Mouse (Mus musculus) CH12.LX (cell line): ENCODE data around the gene Hmgn3. TPM values are rescaled to one million over a fixed set of nuclear protein-coding genes. Genes with fewer than 3 reads are reported as not detected.

Experiments used
- DNase-seq: peaks from one replicate; pipeline ENCODE4 v3.0.0-alpha.2; 2013; ENCODE audit errors: extremely low read depth
- H3K27ac ChIP-seq: 2 replicates; pipeline ENCODE4 v1.5.1; 2012; ENCODE audit warnings: low read depth, mild to moderate bottlenecking, control low read depth, moderate library complexity; ENCODE audit not compliant: insufficient read depth
- H3K27me3 ChIP-seq: replicated peaks from 2 replicates; pipeline ENCODE3; 2012; ENCODE audit warnings: inconsistent platforms
- H3K36me3 ChIP-seq, 2 experiments: replicated peaks in 1 of 2; 2 replicates each; pipeline versions ENCODE3 to v1.6.1; 2012; ENCODE audit warnings: inconsistent platforms in 1 of 2, low read length in 1 of 2, mild to moderate bottlenecking in 1 of 2, mixed read lengths in 1 of 2, moderate library complexity in 1 of 2; ENCODE audit not compliant: control insufficient read depth in 1 of 2, insufficient read depth in 1 of 2
- H3K4me1 ChIP-seq, 2 experiments: 2 replicates each; pipeline ENCODE4 v1.6.1; 2012; ENCODE audit warnings: inconsistent platforms in 1 of 2, moderate library complexity in 1 of 2; ENCODE audit not compliant: insufficient read depth in 2 of 2, control insufficient read depth in 1 of 2
- H3K4me2 ChIP-seq: 2 replicates; pipeline ENCODE4 v1.6.1; 2012; ENCODE audit warnings: low read depth, mild to moderate bottlenecking, control low read depth; ENCODE audit not compliant: poor library complexity, insufficient read depth, severe bottlenecking
- H3K4me3 ChIP-seq, 3 experiments: fragments of 150-350 bp in 1 of 3; sonication (generic) in 1 of 3; replicated peaks in 1 of 3; 2 replicates each; pipeline versions ENCODE3 to v1.5.1; 2011 to 2012; ENCODE audit warnings: low read depth in 2 of 3, low read length in 2 of 3, mild to moderate bottlenecking in 2 of 3, moderate library complexity in 2 of 3, control low read depth in 1 of 3, improper control_type of control experiment in 1 of 3, inconsistent platforms in 1 of 3, mixed read lengths in 1 of 3; ENCODE audit not compliant: poor library complexity in 1 of 3
- H3K79me2 ChIP-seq: replicated peaks from 2 replicates; pipeline ENCODE4 v1.6.1; 2012; ENCODE audit warnings: mild to moderate bottlenecking, moderate library complexity; ENCODE audit not compliant: control insufficient read depth, poor library complexity, insufficient read depth, severe bottlenecking; ENCODE audit errors: extremely low read depth
- H3K9ac ChIP-seq: 2 replicates; pipeline ENCODE4 v1.6.1; 2012; ENCODE audit warnings: low read depth, mild to moderate bottlenecking, control low read depth, moderate library complexity; ENCODE audit not compliant: insufficient read depth
- H3K9me3 ChIP-seq: replicated peaks from 2 replicates; pipeline ENCODE3; 2012; ENCODE audit warnings: low read length, inconsistent platforms, mixed read lengths
- BHLHE40 ChIP-seq: IDR thresholded peaks from 2 replicates; pipeline ENCODE4 v1.6.1; 2011; ENCODE audit warnings: mild to moderate bottlenecking, low read depth, low read length, improper control_type of control experiment
- CHD1 ChIP-seq: IDR thresholded peaks from 2 replicates; pipeline ENCODE4 v1.6.1; 2012; ENCODE audit warnings: low read depth, low read length, improper control_type of control experiment, inconsistent platforms
- CHD2 ChIP-seq: IDR thresholded peaks from 2 replicates; pipeline ENCODE4 v1.6.1; 2011; ENCODE audit warnings: low read length, improper control_type of control experiment
- CTCF ChIP-seq, 2 experiments: IDR thresholded peaks in 1 of 2; conservative IDR thresholded peaks in 1 of 2; 2 replicates each; pipeline ENCODE4 v1.5.1; 2011 to 2012; ENCODE audit warnings: low read depth in 2 of 2, low read length in 2 of 2, improper control_type of control experiment in 1 of 2, inconsistent platforms in 1 of 2, mild to moderate bottlenecking in 1 of 2, moderate library complexity in 1 of 2
- E2F4 ChIP-seq: IDR thresholded peaks from 2 replicates; pipeline ENCODE4 v1.6.1; 2011; ENCODE audit warnings: low read depth, low read length, improper control_type of control experiment; ENCODE audit not compliant: insufficient replicate concordance
- ELF1 ChIP-seq: IDR thresholded peaks from 2 replicates; pipeline ENCODE4 v1.6.1; 2014; ENCODE audit warnings: low read depth, mild to moderate bottlenecking, inconsistent platforms, low read length, improper control_type of control experiment
- EP300 ChIP-seq: IDR thresholded peaks from 2 replicates; pipeline ENCODE4 v1.6.1; 2011; ENCODE audit warnings: low read length, improper control_type of control experiment
- ETS1 ChIP-seq: conservative IDR thresholded peaks from 2 replicates; pipeline ENCODE4 v1.6.1; 2012; ENCODE audit warnings: low read depth, mild to moderate bottlenecking, inconsistent platforms, low read length, improper control_type of control experiment, moderate library complexity
- GABPA ChIP-seq: IDR thresholded peaks from 2 replicates; pipeline ENCODE4 v1.6.1; 2012; ENCODE audit warnings: low read depth, low read length, improper control_type of control experiment, inconsistent platforms; ENCODE audit not compliant: insufficient replicate concordance
- HCFC1 ChIP-seq: IDR thresholded peaks from 2 replicates; pipeline ENCODE4 v1.6.1; 2012; ENCODE audit warnings: low read depth, mild to moderate bottlenecking, inconsistent platforms, low read length, improper control_type of control experiment
- IRF4 ChIP-seq: IDR thresholded peaks from 2 replicates; pipeline ENCODE4 v1.6.1; 2014; ENCODE audit warnings: low read depth, mild to moderate bottlenecking, inconsistent platforms, low read length, improper control_type of control experiment
- JUN ChIP-seq: IDR thresholded peaks from 2 replicates; pipeline ENCODE4 v1.6.1; 2011; ENCODE audit warnings: low read depth, mild to moderate bottlenecking, low read length, improper control_type of control experiment, moderate library complexity; ENCODE audit not compliant: insufficient read depth
- JUND ChIP-seq: conservative IDR thresholded peaks from 2 replicates; pipeline ENCODE4 v1.6.1; 2011; ENCODE audit warnings: low read depth, low read length, improper control_type of control experiment
- KAT2A ChIP-seq: IDR thresholded peaks from 2 replicates; pipeline ENCODE4 v1.6.1; 2012; ENCODE audit warnings: low read length, improper control_type of control experiment, inconsistent platforms; ENCODE audit not compliant: insufficient replicate concordance
- MAFK ChIP-seq: IDR thresholded peaks from 2 replicates; pipeline ENCODE4 v1.6.1; 2011; ENCODE audit warnings: low read length, improper control_type of control experiment; ENCODE audit not compliant: insufficient replicate concordance
- MAX ChIP-seq: IDR thresholded peaks from 2 replicates; pipeline ENCODE4 v1.6.1; 2011; ENCODE audit warnings: low read length, improper control_type of control experiment
- MAZ ChIP-seq: IDR thresholded peaks from 2 replicates; pipeline ENCODE4 v1.6.1; 2012; ENCODE audit warnings: low read depth, mild to moderate bottlenecking, inconsistent platforms, low read length, improper control_type of control experiment, moderate library complexity
- MEF2A ChIP-seq: IDR thresholded peaks from 2 replicates; pipeline ENCODE4 v1.6.1; 2014; ENCODE audit warnings: low read depth, mild to moderate bottlenecking, inconsistent platforms, low read length, improper control_type of control experiment, borderline replicate concordance
- MXI1 ChIP-seq: IDR thresholded peaks from 2 replicates; pipeline ENCODE4 v1.6.1; 2011; ENCODE audit warnings: mild to moderate bottlenecking, low read depth, low read length, improper control_type of control experiment
- MYC ChIP-seq: IDR thresholded peaks from 2 replicates; pipeline ENCODE4 v1.6.1; 2011; ENCODE audit warnings: low read depth, mild to moderate bottlenecking, improper control_type of control experiment, low read length
- NELFE ChIP-seq: IDR thresholded peaks from 2 replicates; pipeline ENCODE4 v1.6.1; 2011; ENCODE audit warnings: low read depth, low read length, improper control_type of control experiment
- NRF1 ChIP-seq: IDR thresholded peaks from 2 replicates; pipeline ENCODE4 v1.6.1; 2014; ENCODE audit warnings: low read depth, mild to moderate bottlenecking, inconsistent platforms, low read length, improper control_type of control experiment, moderate library complexity
- PAX5 ChIP-seq: IDR thresholded peaks from 2 replicates; pipeline ENCODE4 v1.6.1; 2012; ENCODE audit warnings: low read length, inconsistent platforms, mixed read lengths
- POLR2A ChIP-seq: IDR thresholded peaks from 2 replicates; pipeline ENCODE4 v1.6.1; 2011; ENCODE audit warnings: low read depth, mild to moderate bottlenecking, improper control_type of control experiment, low read length
- POLR2AphosphoS2 ChIP-seq: IDR thresholded peaks from 2 replicates; pipeline ENCODE4 v1.6.1; 2011; ENCODE audit warnings: low read depth, low read length, improper control_type of control experiment
- RAD21 ChIP-seq: IDR thresholded peaks from 2 replicates; pipeline ENCODE4 v1.6.1; 2011; ENCODE audit warnings: low read depth, mild to moderate bottlenecking, low read length, improper control_type of control experiment, moderate library complexity
- RCOR1 ChIP-seq: conservative IDR thresholded peaks from 2 replicates; pipeline ENCODE4 v1.6.1; 2012; ENCODE audit warnings: low read depth, mild to moderate bottlenecking, inconsistent platforms, low read length, improper control_type of control experiment
- SIN3A ChIP-seq: IDR thresholded peaks from 2 replicates; pipeline ENCODE4 v1.6.1; 2012; ENCODE audit warnings: low read length, improper control_type of control experiment, inconsistent platforms
- SMC3 ChIP-seq: IDR thresholded peaks from 2 replicates; pipeline ENCODE4 v1.6.1; 2011; ENCODE audit warnings: low read depth, low read length, improper control_type of control experiment
- TBP ChIP-seq: conservative IDR thresholded peaks from 2 replicates; pipeline ENCODE4 v1.6.1; 2011; ENCODE audit warnings: low read depth, low read length, improper control_type of control experiment
- TCF12 ChIP-seq: IDR thresholded peaks from 2 replicates; pipeline ENCODE4 v1.6.1; 2014; ENCODE audit warnings: low read depth, mild to moderate bottlenecking, inconsistent platforms, low read length, improper control_type of control experiment
- UBTF ChIP-seq: IDR thresholded peaks from 2 replicates; pipeline ENCODE4 v1.6.1; 2012; ENCODE audit warnings: low read depth, mild to moderate bottlenecking, inconsistent platforms, low read length, improper control_type of control experiment, moderate library complexity
- USF1 ChIP-seq: IDR thresholded peaks from 2 replicates; pipeline ENCODE4 v1.6.1; 2014; ENCODE audit warnings: low read depth, mild to moderate bottlenecking, inconsistent platforms, low read length, improper control_type of control experiment
- USF2 ChIP-seq: conservative IDR thresholded peaks from 2 replicates; pipeline ENCODE4 v1.6.1; 2011; ENCODE audit warnings: low read depth, low read length, improper control_type of control experiment
- ZC3H11A ChIP-seq: IDR thresholded peaks from 2 replicates; pipeline ENCODE4 v1.6.1; 2012; ENCODE audit warnings: low read depth, mild to moderate bottlenecking, inconsistent platforms, low read length, improper control_type of control experiment
- ZKSCAN1 ChIP-seq: IDR thresholded peaks from 2 replicates; pipeline ENCODE4 v1.6.1; 2012; ENCODE audit warnings: low read depth, inconsistent platforms, low read length, improper control_type of control experiment, borderline replicate concordance
- ZMIZ1 ChIP-seq: IDR thresholded peaks from 2 replicates; pipeline ENCODE4 v1.6.1; 2012; ENCODE audit warnings: low read depth, mild to moderate bottlenecking, inconsistent platforms, low read length, improper control_type of control experiment
- ZNF384 ChIP-seq: IDR thresholded peaks from 2 replicates; pipeline ENCODE4 v1.6.1; 2012; ENCODE audit warnings: low read depth, low read length, improper control_type of control experiment, inconsistent platforms
- dilution Hi-C: fragments of 300-500 bp; cut with MboI; formaldehyde crosslinking; loops from 2 replicates; pipeline ENCODE4 v1.14.3; 2020; ENCODE audit warnings: low sequenced_read_pairs; ENCODE audit not compliant: extremely low pct_unique_long_range_greater_than_20kb, extremely low pct_ligation_motif_present
- in situ Hi-C: fragments of 300-500 bp; cut with MboI; formaldehyde crosslinking; loops from 3 replicates; pipeline ENCODE4 v1.14.3; 2019; ENCODE audit warnings: low sequenced_read_pairs, low pct_ligation_motif_present, low pct_unique_long_range_greater_than_20kb, mixed read lengths
- polyA plus RNA-seq: library from polyadenylated mRNA; unstranded; fragments of >175 nt; gene quantifications from 2 replicates; pipeline ENCODE4 v1.2.1, GENCODE M21; 2012; ENCODE audit warnings: low read depth; ENCODE audit not compliant: insufficient read length
- total RNA-seq, 2 experiments: library from RNA; depleted of rRNA; stranded (reverse); fragments of 300-350 nt in 1 of 2; fragments of >200 nt in 1 of 2; gene quantifications; 2 replicates each; pipeline ENCODE4 v1.2.3; 2012 to 2014

Hmgn3 gene
- total and polyA plus RNA-seq, 3 experiments, result 50.8 to 167 (median 121) TPM

DNA sequence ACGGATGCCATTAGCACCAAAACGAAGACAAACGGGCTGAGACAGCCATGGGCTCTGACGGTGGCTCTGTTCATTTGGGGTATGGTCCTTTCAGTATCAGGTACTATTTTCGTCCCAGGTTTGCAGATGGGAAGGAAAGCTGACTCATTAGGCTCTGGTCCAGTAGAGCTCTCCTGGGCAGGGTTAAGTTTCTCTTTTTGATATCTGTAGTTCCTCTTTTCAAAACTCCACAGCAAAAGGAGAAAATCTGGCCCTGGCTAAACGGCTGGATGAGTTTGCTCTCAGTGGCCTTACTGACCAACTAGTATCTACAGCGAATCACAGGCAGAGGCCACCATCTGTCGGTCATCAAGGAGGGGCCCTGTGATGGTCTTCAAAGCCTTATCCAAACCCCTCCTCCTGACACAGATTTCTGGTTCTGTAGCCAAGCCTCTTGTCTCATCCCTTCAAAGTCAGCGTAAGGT is 34.1 kb downstream of the Hmgn3 start:
- Histone ChIP-seq H3K27me3 (no peaks in the 10 kb centered on the region), H3K4me2 (peak overlapping the region; percentile 91; the same call in 1 of the 2 replicates), H3K36me3 (peaks cover 9 to 28% of the 10 kb centered on the region in 2 experiments), H3K79me2 (peaks cover 20% of the 10 kb centered on the region), H3K9ac (peak overlapping the region; percentile 94), H3K9me3 (no peaks in the 10 kb centered on the region), H3K27ac (peak overlapping the region; percentile 96), H3K4me1 (peaks cover 12 to 40% of the 10 kb centered on the region in 2 experiments), H3K4me3 (peak overlapping the region; percentile 57 to 64 (median 58))
- dilution Hi-C loops (no loop called here), in situ Hi-C loops (loop anchor here (10.0 kb wide), 2 partner anchors 138 to 218 kb away; partner anchors contain the start of gene Phip)
- DNase-seq, result peak; percentile 86
- no peak for TF ChIP-seq NRF1
- TF ChIP-seq KAT2A, result 0 out of 2 replicates have a peak, but pooled peaks have one; percentile 40
- TF ChIP-seq PAX5, result no peak
- no peak for TF ChIP-seq E2F4
- no peak; the same call in 1 of the 2 replicates for TF ChIP-seq HCFC1
- no peak for TF ChIP-seq POLR2AphosphoS2
- TF ChIP-seq USF1, result no peak
- TF ChIP-seq ZMIZ1, result 0 out of 2 replicates have a peak, but pooled peaks have one; percentile 25
- peak; percentile 67; the same call in 1 of the 2 replicates for TF ChIP-seq TBP
- TF ChIP-seq SMC3, result peak; percentile 54
- TF ChIP-seq BHLHE40, result peak; percentile 69
- peak; percentile 95 for TF ChIP-seq IRF4
- no peak; the same call in 1 of the 2 replicates for TF ChIP-seq MXI1
- TF ChIP-seq MEF2A, result peak; percentile 98
- TF ChIP-seq MAZ, result 0 out of 2 replicates have a peak, but pooled peaks have one; percentile 27
- peak; percentile 96 for TF ChIP-seq ETS1
- TF ChIP-seq MAX, result peak; percentile 35
- no peak for TF ChIP-seq GABPA
- peak; percentile 93 for TF ChIP-seq SIN3A
- TF ChIP-seq CTCF (conservative IDR thresholded peaks at IDR 0.05 in 1 of 2, IDR thresholded peaks at IDR 0.05 in 1 of 2; ENCODE audit: low read depth in 2 of 2, low read length in 2 of 2), result peak in 1 of 2 experiments; percentile 59; a peak in 2 of 4 replicates
- no peak for TF ChIP-seq CHD1
- TF ChIP-seq TCF12, result peak; percentile 92
- peak; percentile 64 for TF ChIP-seq NELFE
- peak; percentile 95 for TF ChIP-seq EP300
- TF ChIP-seq JUN, result peak; percentile 88
- peak; percentile 86 for TF ChIP-seq JUND
- TF ChIP-seq ZKSCAN1, result no peak
- peak; percentile 87 for TF ChIP-seq RCOR1
- TF ChIP-seq MAFK, result peak; percentile 86
- peak; percentile 71 for TF ChIP-seq CHD2
- peak; percentile 51 for TF ChIP-seq POLR2A
- TF ChIP-seq MYC, result peak; percentile 64; the same call in 1 of the 2 replicates
- TF ChIP-seq UBTF, result no peak
- peak; percentile 68 for TF ChIP-seq RAD21
- no peak for TF ChIP-seq ZC3H11A
- no peak for TF ChIP-seq ELF1
- TF ChIP-seq USF2, result no peak
- TF ChIP-seq ZNF384, result no peak
